Mouse (Mus musculus): Measurements from ENCODE around the gene Rbfox2.

Rbfox2 gene

DNA sequence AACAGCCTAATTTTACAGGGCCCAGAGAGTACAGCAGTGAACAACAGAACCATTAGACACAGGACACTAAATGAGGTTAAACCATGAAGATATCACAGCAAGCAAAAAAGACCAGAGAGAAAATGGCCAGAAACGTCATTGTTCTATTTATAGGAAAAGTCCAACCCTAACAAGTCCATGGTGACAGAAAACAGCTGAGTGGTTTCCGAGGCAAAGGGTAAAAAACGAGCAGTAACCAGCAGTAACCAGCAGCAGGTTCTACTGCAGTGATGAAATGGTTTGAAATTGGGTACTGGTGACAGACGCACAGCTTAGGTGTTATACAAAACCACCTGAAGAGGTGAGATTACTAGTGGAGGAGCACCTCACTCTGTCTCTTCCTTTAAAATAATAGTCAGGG is 72.5 kb downstream of the Rbfox2 start:
- no peak for DNase-seq (ENCODE audit: low spot score)

DNA sequence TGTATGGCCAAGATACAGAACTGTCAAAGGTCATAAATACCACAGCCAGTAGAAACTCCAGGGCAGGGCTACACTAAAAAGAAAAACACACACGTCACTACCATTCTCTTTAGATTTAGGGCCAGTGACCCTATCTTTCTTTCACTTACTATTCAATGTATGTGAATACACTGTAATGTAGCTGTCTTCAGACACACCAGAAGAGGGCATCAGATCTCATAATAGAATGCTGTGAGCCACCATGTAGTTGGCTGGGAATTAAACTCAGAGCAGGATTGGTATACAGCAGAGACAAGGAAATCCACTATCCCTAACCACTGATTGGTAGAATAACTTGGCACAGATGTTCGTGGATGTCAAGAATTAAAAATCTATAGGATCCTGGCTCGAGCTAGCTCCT is 76.7 kb downstream of the Rbfox2 start:
- no peak for DNase-seq (ENCODE audit: low spot score)

DNA sequence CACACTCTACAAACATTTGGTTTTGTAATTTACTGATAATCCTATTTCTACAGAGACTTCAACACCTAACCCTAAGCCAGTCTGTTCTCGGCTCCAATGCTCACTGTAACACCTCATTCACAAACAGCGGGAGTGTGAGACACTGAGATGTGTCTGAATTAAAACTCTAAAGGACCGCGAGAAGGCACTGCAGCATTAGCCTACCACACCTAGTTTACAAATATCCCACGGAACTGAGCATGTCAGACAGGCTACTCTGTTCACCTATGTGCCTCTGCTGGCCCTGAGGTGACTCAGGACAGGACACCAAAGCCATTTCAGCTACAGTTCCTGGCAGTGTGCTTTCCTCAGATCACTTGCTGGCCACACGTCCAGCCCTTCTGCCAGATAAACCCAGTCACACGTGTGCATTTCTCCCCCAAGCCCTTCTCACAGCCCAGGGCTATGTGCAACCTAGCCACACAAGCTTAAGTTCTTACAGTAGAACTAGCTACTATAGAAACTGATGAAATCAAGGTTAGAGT is 79.9 kb downstream of the Rbfox2 start:
- no peak for DNase-seq (ENCODE audit: low spot score)

DNA sequence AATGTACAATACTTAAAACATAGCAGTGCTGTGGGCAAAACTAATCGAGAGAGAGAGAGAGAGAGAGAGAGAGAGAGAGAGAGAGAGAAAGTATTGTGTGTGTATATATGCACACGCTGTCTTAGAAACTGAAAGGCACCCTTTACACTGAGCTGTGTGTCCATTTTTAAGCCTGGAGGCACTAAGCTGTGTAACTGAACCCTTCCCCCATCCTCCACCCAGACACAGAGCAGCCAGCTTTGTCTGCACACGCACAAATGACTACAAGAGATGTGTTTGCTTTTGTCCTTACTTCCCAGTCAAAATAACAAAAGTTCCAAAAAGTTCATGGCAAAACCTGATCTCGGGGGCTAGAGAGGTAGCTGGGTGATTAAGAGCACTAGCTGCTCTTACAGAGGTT is 80.9 kb downstream of the Rbfox2 start:
- DNase-seq (ENCODE audit: low spot score), result no peak

DNA sequence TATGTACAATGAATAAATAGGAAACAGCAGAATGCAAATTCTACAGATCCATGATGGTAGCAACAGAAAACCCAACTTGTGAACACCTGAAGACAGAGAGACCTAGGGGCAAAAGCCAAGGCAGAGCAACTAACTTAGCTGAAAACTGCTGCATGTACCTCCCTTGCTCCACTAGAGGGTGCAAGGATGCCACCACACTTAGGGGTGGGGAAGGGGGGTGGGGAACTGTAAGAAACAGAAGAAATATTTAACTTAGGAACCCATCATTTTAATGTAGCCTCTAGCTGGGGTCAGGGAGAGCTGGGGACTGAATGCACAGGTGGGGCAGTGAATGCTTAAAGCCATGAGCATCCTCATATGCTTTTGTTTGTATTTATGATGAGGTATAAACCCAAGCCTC is 81.5 kb downstream of the Rbfox2 start:
- no peak for DNase-seq (ENCODE audit: low spot score)

DNA sequence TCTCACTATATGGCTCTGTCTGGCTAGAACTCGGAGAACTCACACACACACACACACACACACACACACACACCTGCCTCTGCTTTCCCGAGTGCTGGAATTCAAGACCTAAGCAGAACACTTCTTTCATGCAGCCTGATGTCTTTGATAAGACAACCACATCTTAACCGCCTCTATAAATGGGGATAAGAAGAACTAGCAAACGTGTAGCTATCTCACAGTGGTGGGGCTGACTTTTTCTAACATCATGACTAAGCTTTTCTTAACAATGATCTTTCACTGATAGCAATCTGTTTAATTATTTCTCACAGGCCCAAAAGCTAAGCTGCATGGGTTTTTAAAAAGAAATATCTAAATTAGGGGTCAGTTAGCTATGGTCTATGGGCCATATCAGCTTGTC is 86.0 kb downstream of the Rbfox2 start:
- DNase-seq (ENCODE audit: low spot score), result no peak

DNA sequence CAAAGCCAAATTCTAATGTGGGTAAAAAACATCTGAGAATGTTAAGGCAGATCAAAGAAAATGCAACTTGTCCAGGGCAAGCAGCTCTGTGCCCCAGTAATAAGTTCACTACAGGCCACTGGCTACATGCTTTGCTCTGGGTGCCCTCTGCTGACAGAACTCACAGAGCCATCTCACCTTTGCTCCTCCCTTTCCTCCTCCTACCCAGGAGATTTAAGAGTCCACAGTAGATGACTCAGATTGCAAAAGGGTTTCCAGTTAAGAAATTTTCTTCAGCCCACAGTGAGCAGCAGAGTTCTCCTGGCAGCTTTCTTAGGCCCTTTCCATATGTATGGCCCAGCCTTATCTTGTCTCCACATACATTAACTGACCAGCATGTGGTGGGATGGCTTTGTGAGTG is 86.7 kb downstream of the Rbfox2 start:
- DNase-seq (ENCODE audit: low spot score), result no peak

DNA sequence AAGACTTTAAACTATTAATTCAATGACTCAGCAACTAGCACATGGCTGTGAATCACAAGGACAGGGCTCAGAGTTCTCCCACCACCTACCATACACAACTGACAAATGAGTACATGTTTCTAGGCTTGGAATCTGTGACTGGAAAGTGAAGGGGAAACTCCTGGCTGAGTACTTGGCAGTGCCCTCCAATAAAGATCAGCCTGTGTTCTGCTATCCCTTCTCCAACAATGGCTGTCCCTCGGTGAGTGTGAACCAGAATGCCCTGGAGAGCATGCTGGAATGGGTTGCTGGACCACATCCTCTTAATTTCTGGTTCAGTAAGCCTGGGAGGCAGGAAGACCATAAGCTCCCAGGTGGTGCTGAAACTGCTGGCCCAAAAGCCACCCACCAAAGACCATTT is 87.2 kb downstream of the Rbfox2 start:
- DNase-seq (ENCODE audit: low spot score), result no peak

DNA sequence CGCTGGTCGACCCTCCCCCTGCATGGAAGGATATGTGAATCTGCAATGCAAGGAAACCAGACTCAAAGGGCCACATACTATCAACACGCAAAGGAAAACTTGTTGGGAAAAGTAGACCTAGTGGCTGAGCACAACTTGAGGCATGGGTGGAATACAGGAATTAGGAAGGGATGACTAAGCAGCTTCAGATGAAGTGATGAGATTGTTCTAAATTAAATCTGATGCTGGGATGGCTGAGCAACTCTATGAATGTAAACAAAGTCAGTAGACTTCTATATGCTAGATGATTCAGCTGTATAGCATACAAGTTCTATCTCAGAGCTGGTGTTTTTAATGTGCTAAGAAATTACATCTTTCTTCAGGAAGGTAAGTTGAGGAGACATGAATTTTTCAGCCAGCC is 88.8 kb downstream of the Rbfox2 start:
- DNase-seq (ENCODE audit: low spot score), result no peak

DNA sequence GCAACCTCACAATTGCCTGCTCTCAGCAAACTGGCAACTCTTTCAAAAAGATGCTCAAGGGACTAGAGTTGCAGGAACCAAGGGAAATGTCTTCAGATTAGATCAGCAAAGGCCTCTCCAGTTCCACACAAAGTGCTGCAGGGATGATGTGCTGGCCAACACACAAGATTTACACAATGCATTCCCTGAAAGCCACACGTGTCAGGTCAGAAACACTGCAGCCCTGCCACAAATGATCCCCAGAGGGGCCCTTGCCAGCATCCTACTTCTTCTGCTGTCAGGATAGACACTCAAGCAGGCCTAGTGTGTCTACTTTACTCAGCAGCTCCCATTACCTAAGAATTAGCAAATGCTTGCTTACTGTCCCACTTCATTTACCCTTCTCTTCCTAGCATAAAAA is 89.3 kb downstream of the Rbfox2 start:
- no peak for DNase-seq (ENCODE audit: low spot score)

DNA sequence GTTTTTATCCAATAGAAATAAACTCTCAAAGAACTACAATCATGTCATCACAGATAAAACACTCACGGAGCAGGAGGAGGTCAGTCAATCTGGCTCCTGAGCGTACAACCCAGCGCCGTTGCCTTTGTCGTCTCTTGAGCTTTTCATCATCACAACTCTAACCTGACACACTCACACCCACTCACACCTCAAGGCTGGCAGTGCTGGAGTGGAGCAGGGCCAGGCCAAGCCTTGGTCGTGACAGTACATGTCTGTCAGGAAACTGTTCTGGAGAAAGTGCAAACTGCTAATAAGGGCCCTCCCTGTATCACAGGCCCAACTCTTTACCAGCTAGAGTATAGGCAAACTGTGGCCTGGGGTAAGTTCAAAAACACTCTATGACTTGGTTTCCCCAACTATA is 90.1 kb downstream of the Rbfox2 start:
- DNase-seq (ENCODE audit: low spot score), result no peak

DNA sequence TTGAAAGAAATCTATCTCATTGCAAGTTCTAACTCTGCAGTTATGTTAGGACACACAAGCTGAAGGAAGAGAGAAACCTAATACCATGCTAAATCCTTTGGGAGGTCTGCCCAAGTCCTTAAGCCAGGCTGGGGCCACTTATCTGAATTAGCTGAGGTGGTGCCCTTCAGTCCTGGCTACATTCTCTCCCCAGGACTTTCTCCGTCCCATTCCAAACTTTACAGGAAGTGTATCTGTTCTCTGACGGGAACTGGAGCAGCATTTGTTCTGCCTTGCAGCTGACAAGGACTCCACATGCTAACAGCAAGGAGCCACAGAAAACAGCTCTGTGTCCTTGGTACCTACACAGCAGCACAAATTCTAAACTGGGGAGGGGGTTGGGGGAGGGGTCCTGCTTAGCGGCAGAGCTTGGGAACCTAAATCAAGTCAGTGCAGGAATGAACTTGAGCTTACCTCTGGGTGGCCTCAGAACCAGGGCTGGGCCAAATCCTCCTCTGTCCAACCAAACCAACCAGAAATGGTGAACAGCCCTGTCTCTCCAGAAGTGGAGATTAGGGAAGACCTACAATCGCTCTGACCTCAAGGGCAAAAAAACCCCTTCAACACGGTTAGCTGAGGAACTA is 91.5 kb downstream of the Rbfox2 start:
- no peak for DNase-seq (ENCODE audit: low spot score)

DNA sequence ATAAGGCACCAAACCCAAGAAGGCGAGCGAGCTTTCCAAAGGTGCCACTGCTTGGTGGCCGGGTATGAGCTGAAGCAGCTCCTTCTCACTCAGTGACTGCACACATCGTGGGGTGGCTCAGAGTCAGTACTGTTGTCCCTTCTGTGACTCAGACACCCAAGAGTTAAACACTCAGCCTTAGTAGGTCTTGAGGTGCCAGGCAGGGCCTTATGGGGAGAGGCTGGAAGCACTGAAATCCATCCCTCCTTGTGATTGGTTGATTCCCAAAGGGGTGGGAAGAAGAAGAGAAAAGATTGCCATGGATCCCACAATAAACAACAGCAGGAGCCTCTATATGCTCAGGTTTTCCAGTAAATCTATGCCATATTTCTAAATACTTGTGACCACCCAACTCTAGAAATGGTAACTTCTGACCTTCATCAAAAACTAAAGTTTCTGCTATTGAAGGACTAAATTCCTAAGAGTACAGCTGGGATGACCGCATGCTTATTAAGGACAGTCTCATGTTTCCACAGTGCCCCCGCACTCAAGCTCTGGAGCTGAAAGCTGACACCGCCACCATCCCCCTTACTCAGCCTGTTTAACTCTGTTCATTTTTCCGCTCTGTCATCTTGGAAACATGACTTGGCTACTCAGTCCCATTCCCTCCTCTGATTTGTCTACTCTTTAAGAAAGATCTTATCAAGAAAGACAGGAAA is 92.2 kb downstream of the Rbfox2 start:
- DNase-seq (ENCODE audit: low spot score), result no peak

DNA sequence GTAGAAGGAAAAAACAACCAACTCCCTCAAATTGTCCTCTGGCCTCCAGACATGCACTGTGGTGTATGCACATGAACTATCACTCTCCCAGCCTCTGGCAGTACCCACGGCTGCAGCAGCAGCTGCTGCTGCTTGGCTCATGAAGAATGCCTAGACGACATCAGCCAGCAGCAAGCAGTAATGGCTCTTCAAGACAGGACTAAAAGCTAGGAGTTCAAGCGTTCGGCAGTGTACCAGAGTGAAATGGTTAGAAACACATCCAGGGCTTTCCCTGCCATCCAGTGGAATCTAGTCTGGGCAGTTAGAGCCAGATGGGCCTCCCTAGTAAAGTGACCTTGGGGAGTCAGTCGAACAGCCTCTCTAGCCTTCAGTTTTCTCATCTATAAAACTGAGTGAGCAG is 93.0 kb downstream of the Rbfox2 start:
- no peak for DNase-seq (ENCODE audit: low spot score)

DNA sequence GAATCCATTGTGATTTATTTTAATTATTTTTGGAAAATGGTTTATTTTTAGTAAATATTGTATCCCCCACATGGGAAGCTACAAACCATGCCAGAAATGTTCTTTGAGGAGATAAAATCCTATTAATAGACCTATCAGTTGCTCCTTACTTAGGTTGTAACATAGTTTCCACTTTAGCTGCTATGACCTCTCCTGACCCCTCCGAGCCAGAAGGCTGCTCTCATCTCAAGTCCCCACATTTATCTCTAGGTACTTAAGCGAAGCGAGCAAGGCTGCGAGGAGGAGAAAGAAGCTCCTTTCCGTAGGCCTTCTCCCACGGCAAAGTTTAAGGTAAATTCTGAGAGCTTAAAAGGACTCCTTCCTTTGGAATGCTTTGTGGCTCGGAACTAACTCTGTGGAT is 94.0 kb downstream of the Rbfox2 start:
- DNase-seq (ENCODE audit: low spot score), result no peak

DNA sequence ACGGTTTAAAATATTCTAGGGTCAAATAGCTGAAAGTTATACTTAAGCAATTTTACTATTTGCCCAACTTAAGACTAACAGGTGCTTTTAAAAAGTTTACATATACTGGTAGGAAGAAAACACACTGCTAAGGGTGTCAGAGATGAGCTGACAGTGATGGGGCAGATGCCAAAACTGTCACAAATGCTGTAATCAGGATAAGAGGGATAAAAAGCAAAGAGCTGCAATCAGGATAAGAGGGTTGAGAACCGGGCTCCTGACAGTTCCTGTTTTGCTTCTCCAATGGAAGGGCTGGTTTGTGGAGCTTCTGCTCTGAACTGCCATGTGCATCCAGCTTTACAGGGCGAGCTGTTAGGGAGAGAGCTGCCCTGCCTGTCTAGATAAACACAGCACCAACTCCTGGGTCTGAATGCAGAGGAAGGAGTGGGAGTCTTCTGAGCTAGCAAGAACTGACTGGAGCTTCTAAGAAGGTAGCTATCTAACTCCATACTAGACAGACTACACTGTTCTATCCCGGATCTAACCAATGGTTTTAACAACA is 94.5 kb downstream of the Rbfox2 start:
- no peak for DNase-seq (ENCODE audit: low spot score)

DNA sequence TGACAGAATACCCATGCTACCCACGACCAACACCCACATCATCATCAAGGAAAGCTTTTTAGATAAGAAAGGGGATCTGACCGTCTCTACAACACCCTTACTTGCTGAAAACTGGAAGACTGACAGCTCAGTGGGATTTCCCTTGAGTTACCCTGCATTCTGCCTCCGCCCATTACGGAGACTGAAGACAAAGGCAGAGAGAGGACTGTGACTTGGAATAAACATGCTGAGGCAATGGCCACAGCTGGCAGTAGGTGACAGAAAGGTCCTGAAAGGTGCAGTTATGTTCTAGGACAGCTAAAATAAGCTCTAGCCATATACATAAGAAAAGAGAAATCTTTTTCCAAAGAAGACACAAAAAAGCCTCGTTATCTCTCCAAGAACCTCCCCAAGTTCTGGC is 99.8 kb downstream of the Rbfox2 start:
- DNase-seq (ENCODE audit: low spot score), result no peak

DNA sequence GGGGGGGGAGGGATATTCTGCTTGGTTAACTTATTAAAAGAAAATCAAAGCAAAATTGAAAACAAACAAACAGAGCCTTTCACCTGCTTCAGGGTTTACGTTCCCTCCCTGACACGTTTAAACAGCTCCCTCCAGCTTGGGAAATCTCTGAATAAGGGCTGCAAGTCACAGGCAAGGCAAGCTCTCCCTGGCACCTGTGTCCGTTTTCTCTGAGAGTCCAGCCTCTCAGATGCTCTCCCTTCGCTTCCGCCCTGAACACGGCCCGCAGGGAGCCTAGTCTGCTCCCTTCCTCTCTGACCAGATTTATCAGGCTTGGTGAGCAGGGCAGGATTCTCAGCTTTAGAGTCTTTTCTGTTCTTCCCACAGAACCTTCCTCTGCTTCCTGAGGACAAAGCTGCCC is 101.9 kb downstream of the Rbfox2 start:
- no peak for DNase-seq (ENCODE audit: low spot score)

DNA sequence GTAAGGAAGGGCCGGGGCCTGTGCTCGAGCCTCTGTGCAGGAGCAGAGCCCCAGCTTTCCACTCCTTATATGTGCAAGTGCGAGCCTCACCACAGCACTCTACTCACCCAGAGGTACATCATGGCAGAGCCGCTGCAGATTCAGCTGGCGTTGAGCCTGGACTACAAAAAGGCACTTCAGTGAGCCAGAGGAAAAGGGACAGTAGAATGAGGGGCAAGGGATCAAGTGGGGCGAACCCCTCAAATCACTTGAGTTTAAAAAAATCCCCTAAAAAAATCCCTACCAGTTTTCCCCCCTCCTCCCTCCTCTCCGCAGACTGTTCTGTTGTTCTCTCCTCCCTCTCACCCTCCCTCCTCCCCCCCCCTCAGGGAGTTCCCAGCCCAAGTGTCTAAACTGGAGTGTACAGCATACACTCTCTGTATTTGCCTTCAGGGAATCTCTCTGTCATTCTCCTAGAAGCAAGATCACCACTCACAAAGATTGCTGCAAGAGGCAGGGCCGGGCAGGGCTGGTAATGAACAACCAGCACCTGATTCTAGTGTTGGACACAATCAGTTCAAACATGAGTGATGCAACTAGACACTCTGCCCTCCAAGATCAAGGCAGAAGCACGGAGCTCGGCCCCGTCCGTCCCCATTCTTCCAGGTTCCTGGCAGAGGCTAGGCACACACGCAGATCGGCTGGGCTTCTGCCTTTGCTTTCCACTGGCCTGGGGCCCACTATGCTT is 103.4 kb downstream of the Rbfox2 start:
- DNase-seq (ENCODE audit: low spot score), result no peak

DNA sequence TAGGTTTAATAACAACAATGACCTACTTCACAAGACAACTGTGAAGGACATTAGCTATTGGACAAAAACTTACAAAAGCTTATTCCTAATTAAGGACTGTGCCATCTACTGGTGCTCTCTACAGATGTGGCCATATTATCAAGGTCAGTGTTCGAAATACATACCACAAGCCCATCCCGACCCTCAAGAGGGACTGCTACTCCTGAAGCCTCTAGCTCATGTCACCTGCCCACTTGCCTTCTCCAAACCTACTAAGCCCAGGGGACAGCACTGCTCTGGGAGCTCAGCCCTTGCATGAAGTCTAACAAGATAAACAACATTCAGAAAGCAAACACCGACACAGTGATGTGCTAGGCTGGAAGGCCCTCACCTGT is 103.9 kb downstream of the Rbfox2 start:
- no peak for DNase-seq (ENCODE audit: low spot score)

DNA sequence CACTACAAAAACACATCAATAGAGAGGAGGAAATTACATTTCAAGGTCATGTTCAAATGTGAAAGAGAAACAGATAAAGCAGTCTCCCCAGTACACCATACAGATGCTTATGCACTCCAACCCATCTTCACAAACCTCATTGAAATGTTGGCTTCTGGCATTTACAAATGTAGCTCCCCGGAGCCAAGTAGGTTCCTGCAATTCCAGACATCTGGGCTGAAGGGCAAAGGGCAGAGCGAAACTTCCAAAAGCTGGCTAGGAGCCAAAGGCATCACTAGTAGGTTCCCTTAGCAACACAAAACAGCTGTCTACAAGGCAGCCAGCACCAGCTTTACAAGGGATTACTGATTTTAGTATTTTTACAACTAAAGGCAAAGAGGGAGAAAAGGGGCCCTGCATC is 104.6 kb downstream of the Rbfox2 start:
- no peak for DNase-seq (ENCODE audit: low spot score)

DNA sequence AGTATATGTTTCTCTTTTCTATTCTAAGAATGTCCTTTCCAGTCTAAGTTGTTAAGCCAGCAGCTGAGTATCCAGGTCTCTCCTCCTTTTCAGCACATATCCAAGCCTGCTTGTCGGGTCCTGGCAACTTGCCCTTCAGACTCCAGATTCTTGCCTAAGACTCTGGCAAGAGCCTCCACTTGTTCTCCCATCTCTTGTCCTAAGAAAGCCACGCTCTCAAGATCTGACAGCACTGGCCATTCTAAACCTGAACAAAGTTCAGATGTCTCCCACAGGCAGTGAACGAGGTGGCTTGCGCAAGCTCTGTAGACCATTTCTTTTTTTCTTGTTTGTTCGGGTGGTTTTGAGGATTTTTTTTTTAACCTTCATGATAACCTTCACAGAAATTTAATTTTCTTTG is 110.0 kb downstream of the Rbfox2 start:
- peak; percentile 64 for DNase-seq (ENCODE audit: low spot score)

DNA sequence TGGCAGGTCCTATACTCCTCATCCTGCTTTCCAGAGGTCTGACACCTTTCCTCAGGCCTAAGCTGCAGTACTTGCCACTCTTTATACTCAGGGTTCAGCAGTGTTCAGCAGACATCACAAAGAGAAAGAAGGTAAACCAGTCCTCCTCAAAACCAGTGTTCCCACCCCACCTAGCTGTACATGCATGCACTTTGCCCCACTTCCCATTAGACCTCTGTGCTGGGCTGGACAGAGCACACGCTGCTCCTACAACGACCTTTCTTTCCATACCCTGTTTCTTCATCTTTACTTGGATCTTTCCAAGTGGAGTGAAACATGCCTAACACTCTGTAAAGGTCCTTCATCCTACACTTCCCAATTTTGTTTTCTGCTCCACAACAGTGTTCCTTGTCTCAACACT is 110.8 kb downstream of the Rbfox2 start:
- no peak for DNase-seq (ENCODE audit: low spot score)
